Mouse (Mus musculus) lung, postnatal 0 days (tissue): Measurements from ENCODE around the gene Pom121l2.

Experiments
- CTCF ChIP-seq: IDR thresholded peaks from 2 replicates; pipeline ENCODE4 v1.5.1; 2016; ENCODE audit warnings: antibody characterized with exemption, mild to moderate bottlenecking
- EP300 ChIP-seq: IDR thresholded peaks from 2 replicates; pipeline ENCODE4 v1.6.1; 2016; ENCODE audit warnings: antibody characterized with exemption, mild to moderate bottlenecking, control low read depth

- no peak for TF ChIP-seq CTCF
- no peak for TF ChIP-seq EP300
Measured at GRCm38 (mm10) chr13:22036149-22036956, 55.4 kb downstream of the Pom121l2 start.
